ENCODE assay signal across 11 mouse cellular contexts in genomic region chr4:145052697-145053096, GRCm38 (mm10).
DNase-seq lines count a peak whose midpoint lies in the region; TF ChIP-seq lines count a peak whose summit lies in the region.
"Had no signal": no experiment of that assay in that cellular context is flagged by ENCODE, and none has a peak within 500 bp of the region (broad histone marks: within the 10 kb centered on the region; RNA-seq: fewer than 3 reads in every experiment).

No protein-coding gene starts in this region.

- no peaks in the 10 kb centered on the region for H3K79me2 ChIP-seq in heart, adult 2 months (replicated peaks; ENCODE audit: control insufficient read depth, insufficient read depth, low read length)

- no peak overlapping the region for H3K4me3 ChIP-seq in heart, adult 2 months
- H3K4me3 ChIP-seq: midbrain, embryonic 15.5 days had no signal

- H3K27me3 ChIP-seq in heart, adult 2 months (ENCODE audit: control insufficient read depth, insufficient read depth, low read length): no peaks in the 10 kb centered on the region
- H3K27me3 ChIP-seq: midbrain, embryonic 15.5 days had no signal

- TF ChIP-seq EP300 in heart, adult 2 months (IDR thresholded peaks at IDR 0.05; ENCODE audit: insufficient read depth, low read depth, low read length): no peak

- peaks cover 19% of the 10 kb centered on the region for H3K4me1 ChIP-seq in heart, adult 2 months (ENCODE audit: control insufficient read depth, insufficient read depth, low read length)
- H3K4me1 ChIP-seq: midbrain, embryonic 15.5 days had no signal

- no peak overlapping the region for H3K9ac ChIP-seq in heart, adult 2 months (ENCODE audit: low read depth, low read length)
- H3K9ac ChIP-seq: midbrain, embryonic 15.5 days had no signal

- no peak for TF ChIP-seq POLR2A in heart, adult 2 months (IDR thresholded peaks at IDR 0.05; ENCODE audit: insufficient read depth, low read depth, low read length)

- H3K27ac ChIP-seq in heart, adult 2 months: peak overlapping the region; percentile 66
- H3K27ac ChIP-seq: midbrain, embryonic 15.5 days had no signal

- peaks cover 48% of the 10 kb centered on the region for H3K36me3 ChIP-seq in heart, adult 2 months (ENCODE audit: control insufficient read depth, insufficient read depth, low read length)

- DNase-seq in heart, adult 2 months: no peak
- no peak for DNase-seq in heart, postnatal 36 days
- peak; percentile 47 for DNase-seq in layer of hippocampus, adult 11-12 months (ENCODE audit: low spot score)
- no peak for DNase-seq in layer of hippocampus, adult 9-10 months (ENCODE audit: low spot score)
- peak; percentile 8 for DNase-seq in MN1 (ENCODE audit: low spot score)
- peak; percentile 61 for DNase-seq in layer of hippocampus, adult 9-11 months
- DNase-seq in ovary, postnatal 10 days (ENCODE audit: low spot score): no peak
- no peak for DNase-seq in thymus, postnatal 36 days
- DNase-seq: gastrocnemius, postnatal 14 days; lung, postnatal 36 days had no signal

- intact Hi-C loops in heart, adult 2 months (cut with DNase I): no loop called here
- intact Hi-C loops in heart, postnatal 36 days (cut with DNase I): loop anchor here (2.0 to 10.0 kb wide), 2 partner anchors 162 to 288 kb away; no protein-coding TSS in a partner anchor

- WGBS in heart, adult 2 months: 12% methylated on average over 1 of the region's 1 CpGs

- no peak for TF ChIP-seq CTCF in heart, adult 2 months (IDR thresholded peaks at IDR 0.05)

Comparison
In these comparisons a context has a peak if more than half of its experiments do, and no peak if none do; other contexts are left out.
1. DNase-seq: peak in layer of hippocampus, adult 11-12 months (single experiment), MN1 (single experiment) and layer of hippocampus, adult 9-11 months (single experiment); none in heart, adult 2 months (0 of 2), heart, postnatal 36 days (0 of 2), layer of hippocampus, adult 9-10 months (single experiment), ovary, postnatal 10 days (single experiment) and thymus, postnatal 36 days (0 of 2).